Mouse (Mus musculus): Measurements from ENCODE around the gene Sem1. TPM values are rescaled to one million over a fixed set of nuclear protein-coding genes. Genes with fewer than 3 reads are reported as not detected.

Gene Sem1
- total and polyA plus RNA-seq, 2 experiments, result 15.2 to 45.6 TPM

GRCm38 (mm10) chr6:6557647-6558046 lies 20.8 kb downstream of the Sem1 start:
- Histone ChIP-seq H3K4me1 (ENCODE audit: control insufficient read depth, insufficient read depth, low read length) (peaks cover 4% of the 10 kb centered on the region; the same call in 1 of the 2 replicates), H3K4me3 (ENCODE audit: insufficient read depth, low read depth, low read length) (no peak overlapping the region), H3K27me3 (ENCODE audit: control insufficient read depth, insufficient read depth, low read length) (no peaks in the 10 kb centered on the region), H3K36me3 (ENCODE audit: control insufficient read depth, insufficient read depth, low read length) (peaks cover 19% of the 10 kb centered on the region), H3K27ac (replicated peaks; ENCODE audit: insufficient read depth, low read depth, low read length) (no peak overlapping the region), H3K79me2 (ENCODE audit: control insufficient read depth, insufficient read depth, low read length) (peaks cover 6% of the 10 kb centered on the region; the same call in 1 of the 2 replicates), H3K9ac (ENCODE audit: low read depth, low read length) (no peak overlapping the region)
- TF ChIP-seq CTCF (IDR thresholded peaks at IDR 0.05; ENCODE audit: low read depth, low read length) (no peak), POLR2A (IDR thresholded peaks at IDR 0.05; ENCODE audit: extremely low read depth, insufficient read depth, low read length) (no peak)
- DNase-seq (ENCODE audit: extremely low read depth, low read depth, low spot score), result no peak
- WGBS, result 96% methylated on average over 1 of the region's 1 CpGs

DNA sequence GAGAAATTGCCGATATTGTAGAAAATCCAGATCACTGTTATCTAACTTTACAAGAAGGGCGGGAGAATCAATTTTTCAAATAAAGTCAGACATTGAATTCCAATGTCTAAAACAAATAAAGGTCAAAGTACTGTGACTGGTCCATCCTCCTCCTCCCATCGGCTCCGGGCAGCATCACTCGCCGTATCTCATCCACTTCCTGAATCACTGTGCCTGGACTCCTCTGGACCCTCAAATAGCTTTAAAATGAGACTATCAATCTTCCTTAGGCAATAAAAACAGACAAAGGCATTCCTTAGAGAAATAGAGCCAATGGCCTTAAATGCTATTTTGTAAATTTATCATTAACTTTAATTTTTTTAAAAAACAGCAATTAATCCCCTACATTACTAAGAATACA lies 26.5 kb downstream of the Sem1 start:
- DNase-seq (ENCODE audit: extremely low read depth, low read depth, low spot score), result no peak
- H3K27ac ChIP-seq (replicated peaks; ENCODE audit: insufficient read depth, low read depth, low read length), result no peak overlapping the region
- no peak overlapping the region for H3K9ac ChIP-seq (ENCODE audit: low read depth, low read length)
- peaks cover 7% of the 10 kb centered on the region; the same call in 1 of the 2 replicates for H3K36me3 ChIP-seq (ENCODE audit: control insufficient read depth, insufficient read depth, low read length)
- no peaks in the 10 kb centered on the region for H3K27me3 ChIP-seq (ENCODE audit: control insufficient read depth, insufficient read depth, low read length)
- TF ChIP-seq CTCF (IDR thresholded peaks at IDR 0.05; ENCODE audit: low read depth, low read length) (no peak), POLR2A (IDR thresholded peaks at IDR 0.05; ENCODE audit: extremely low read depth, insufficient read depth, low read length) (no peak)
- H3K4me1 ChIP-seq (ENCODE audit: control insufficient read depth, insufficient read depth, low read length), result no peaks in the 10 kb centered on the region; the same call in 1 of the 2 replicates
- no peak overlapping the region for H3K4me3 ChIP-seq (ENCODE audit: insufficient read depth, low read depth, low read length)
- no peaks in the 10 kb centered on the region for H3K79me2 ChIP-seq (ENCODE audit: control insufficient read depth, insufficient read depth, low read length)
- 15% methylated on average over 6 of the region's 6 CpGs for WGBS

DNA sequence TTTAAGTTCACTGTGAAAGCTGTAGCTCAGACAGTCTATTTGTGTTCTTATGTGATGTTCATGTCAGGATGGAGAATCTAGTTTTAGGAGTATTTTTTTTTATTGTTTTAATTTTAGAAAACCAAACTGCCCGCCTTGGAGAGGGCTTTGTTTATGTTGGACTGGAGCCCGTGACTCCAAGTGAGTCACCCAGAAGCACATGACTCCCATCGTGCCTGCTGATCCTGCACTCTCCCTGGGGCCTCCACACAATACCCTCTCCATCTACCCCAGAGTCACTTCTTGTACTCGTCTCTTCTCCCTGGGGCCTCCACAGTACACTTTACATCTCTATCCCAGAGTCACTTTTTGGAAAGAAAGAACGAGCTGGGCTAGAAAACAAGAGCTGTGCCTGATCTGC lies 30.5 kb downstream of the Sem1 start:
- Histone ChIP-seq H3K4me1 (ENCODE audit: control insufficient read depth, insufficient read depth, low read length) (no peaks in the 10 kb centered on the region; the same call in 1 of the 2 replicates), H3K27ac (replicated peaks; ENCODE audit: insufficient read depth, low read depth, low read length) (no peak overlapping the region), H3K27me3 (ENCODE audit: control insufficient read depth, insufficient read depth, low read length) (no peaks in the 10 kb centered on the region), H3K36me3 (ENCODE audit: control insufficient read depth, insufficient read depth, low read length) (no peaks in the 10 kb centered on the region), H3K79me2 (ENCODE audit: control insufficient read depth, insufficient read depth, low read length) (no peaks in the 10 kb centered on the region), H3K9ac (ENCODE audit: low read depth, low read length) (no peak overlapping the region), H3K4me3 (ENCODE audit: insufficient read depth, low read depth, low read length) (no peak overlapping the region)
- TF ChIP-seq POLR2A (IDR thresholded peaks at IDR 0.05; ENCODE audit: extremely low read depth, insufficient read depth, low read length) (no peak), CTCF (IDR thresholded peaks at IDR 0.05; ENCODE audit: low read depth, low read length) (no peak)
- DNase-seq (ENCODE audit: extremely low read depth, low read depth, low spot score), result no peak
- 52% methylated on average over 5 of the region's 5 CpGs for WGBS

GRCm38 (mm10) chr6:6544255-6544645 lies 34.2 kb downstream of the Sem1 start:
- Histone ChIP-seq H3K36me3 (ENCODE audit: control insufficient read depth, insufficient read depth, low read length) (no peaks in the 10 kb centered on the region), H3K27ac (replicated peaks; ENCODE audit: insufficient read depth, low read depth, low read length) (no peak overlapping the region), H3K4me1 (ENCODE audit: control insufficient read depth, insufficient read depth, low read length) (no peaks in the 10 kb centered on the region), H3K9ac (ENCODE audit: low read depth, low read length) (no peak overlapping the region), H3K79me2 (ENCODE audit: control insufficient read depth, insufficient read depth, low read length) (no peaks in the 10 kb centered on the region), H3K27me3 (ENCODE audit: control insufficient read depth, insufficient read depth, low read length) (no peaks in the 10 kb centered on the region), H3K4me3 (ENCODE audit: insufficient read depth, low read depth, low read length) (no peak overlapping the region)
- 82% methylated on average over 4 of the region's 4 CpGs for WGBS
- no peak for TF ChIP-seq POLR2A (IDR thresholded peaks at IDR 0.05; ENCODE audit: extremely low read depth, insufficient read depth, low read length)
- TF ChIP-seq CTCF (IDR thresholded peaks at IDR 0.05; ENCODE audit: low read depth, low read length), result no peak
- DNase-seq (ENCODE audit: extremely low read depth, low read depth, low spot score), result no peak

- Histone ChIP-seq H3K4me1 (ENCODE audit: control insufficient read depth, insufficient read depth, low read length) (no peaks in the 10 kb centered on the region), H3K27me3 (ENCODE audit: control insufficient read depth, insufficient read depth, low read length) (no peaks in the 10 kb centered on the region), H3K36me3 (ENCODE audit: control insufficient read depth, insufficient read depth, low read length) (no peaks in the 10 kb centered on the region), H3K9ac (ENCODE audit: low read depth, low read length) (no peak overlapping the region), H3K79me2 (ENCODE audit: control insufficient read depth, insufficient read depth, low read length) (no peaks in the 10 kb centered on the region), H3K27ac (replicated peaks; ENCODE audit: insufficient read depth, low read depth, low read length) (no peak overlapping the region), H3K4me3 (ENCODE audit: insufficient read depth, low read depth, low read length) (no peak overlapping the region)
- WGBS, result 91% methylated on average over 9 of the region's 9 CpGs
- TF ChIP-seq CTCF (IDR thresholded peaks at IDR 0.05; ENCODE audit: low read depth, low read length) (no peak), POLR2A (IDR thresholded peaks at IDR 0.05; ENCODE audit: extremely low read depth, insufficient read depth, low read length) (no peak)
- no peak for DNase-seq (ENCODE audit: extremely low read depth, low read depth, low spot score)
Measured at GRCm38 (mm10) chr6:6543606-6544254, 34.7 kb downstream of the Sem1 start.

DNA sequence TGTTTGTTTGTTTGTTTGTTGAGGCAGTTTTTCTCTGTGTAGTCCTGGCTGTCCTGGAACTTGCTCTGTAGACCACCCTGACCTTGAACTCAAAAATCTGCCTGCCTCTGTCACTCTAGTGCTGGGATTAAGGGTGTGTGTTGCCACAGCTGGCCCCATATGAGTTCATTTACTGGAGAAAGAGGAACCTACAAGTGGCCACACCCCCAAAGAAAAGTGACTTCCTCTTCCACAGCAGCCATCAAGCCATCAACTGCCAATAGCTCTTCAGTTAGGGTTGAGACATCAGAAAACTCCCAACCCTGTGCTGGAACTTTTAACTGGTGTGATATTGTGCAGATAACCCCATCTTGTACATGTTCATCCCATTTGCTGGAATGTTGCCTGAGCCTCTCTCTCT lies 36.3 kb downstream of the Sem1 start:
- no peaks in the 10 kb centered on the region for H3K36me3 ChIP-seq (ENCODE audit: control insufficient read depth, insufficient read depth, low read length)
- H3K27me3 ChIP-seq (ENCODE audit: control insufficient read depth, insufficient read depth, low read length), result no peaks in the 10 kb centered on the region
- no peak for TF ChIP-seq CTCF (IDR thresholded peaks at IDR 0.05; ENCODE audit: low read depth, low read length)
- no peak for TF ChIP-seq POLR2A (IDR thresholded peaks at IDR 0.05; ENCODE audit: extremely low read depth, insufficient read depth, low read length)
- DNase-seq (ENCODE audit: extremely low read depth, low read depth, low spot score), result no peak
- no peaks in the 10 kb centered on the region for H3K4me1 ChIP-seq (ENCODE audit: control insufficient read depth, insufficient read depth, low read length)
- no peak overlapping the region for H3K27ac ChIP-seq (replicated peaks; ENCODE audit: insufficient read depth, low read depth, low read length)
- H3K79me2 ChIP-seq (ENCODE audit: control insufficient read depth, insufficient read depth, low read length), result no peaks in the 10 kb centered on the region
- no peak overlapping the region for H3K9ac ChIP-seq (ENCODE audit: low read depth, low read length)
- H3K4me3 ChIP-seq (ENCODE audit: insufficient read depth, low read depth, low read length), result no peak overlapping the region
